Mouse (Mus musculus) embryo, embryonic 10.5 days (tissue): ENCODE data around the gene Rbl1.

Experiments used
- DNase-seq: peaks from one replicate; pipeline ENCODE4 v3.0.0-alpha.2; 2015; ENCODE audit warnings: low spot score

Rbl1 gene

DNA sequence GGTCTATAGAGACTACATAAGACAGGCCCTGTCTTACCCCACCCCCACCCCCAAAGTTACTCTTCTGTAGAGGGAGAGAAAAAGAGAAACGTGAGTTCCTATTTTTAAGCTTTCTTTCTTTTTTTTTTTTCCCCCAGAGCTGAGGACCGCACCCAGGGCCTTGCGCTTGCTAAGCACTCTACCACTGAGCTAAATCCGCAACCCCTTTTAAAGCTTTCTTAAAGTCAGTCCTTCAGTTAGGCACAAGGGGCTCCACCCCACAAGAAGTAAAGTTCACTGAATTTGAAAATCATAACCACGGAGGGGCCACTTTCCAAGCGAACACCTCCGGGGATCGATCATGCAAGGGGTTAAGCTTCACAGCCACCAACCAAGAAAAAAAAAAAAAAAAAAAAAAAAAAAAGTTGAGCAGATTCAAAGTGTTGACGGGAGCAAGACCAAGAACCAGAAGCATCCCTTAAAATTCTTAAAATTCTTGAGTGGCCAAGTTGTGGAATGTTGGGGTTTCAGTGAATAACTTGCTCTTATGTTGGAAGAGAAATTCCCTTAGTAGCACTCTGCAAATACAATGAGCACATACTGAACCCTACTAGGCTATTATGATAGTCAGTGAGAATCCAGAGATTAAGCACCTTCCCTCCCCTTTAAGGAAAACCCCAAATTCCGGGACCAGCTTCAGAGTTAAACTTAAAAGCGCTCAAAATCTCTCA is 70.4 kb downstream of the Rbl1 start:
- DNase-seq = peak; percentile 26

DNA sequence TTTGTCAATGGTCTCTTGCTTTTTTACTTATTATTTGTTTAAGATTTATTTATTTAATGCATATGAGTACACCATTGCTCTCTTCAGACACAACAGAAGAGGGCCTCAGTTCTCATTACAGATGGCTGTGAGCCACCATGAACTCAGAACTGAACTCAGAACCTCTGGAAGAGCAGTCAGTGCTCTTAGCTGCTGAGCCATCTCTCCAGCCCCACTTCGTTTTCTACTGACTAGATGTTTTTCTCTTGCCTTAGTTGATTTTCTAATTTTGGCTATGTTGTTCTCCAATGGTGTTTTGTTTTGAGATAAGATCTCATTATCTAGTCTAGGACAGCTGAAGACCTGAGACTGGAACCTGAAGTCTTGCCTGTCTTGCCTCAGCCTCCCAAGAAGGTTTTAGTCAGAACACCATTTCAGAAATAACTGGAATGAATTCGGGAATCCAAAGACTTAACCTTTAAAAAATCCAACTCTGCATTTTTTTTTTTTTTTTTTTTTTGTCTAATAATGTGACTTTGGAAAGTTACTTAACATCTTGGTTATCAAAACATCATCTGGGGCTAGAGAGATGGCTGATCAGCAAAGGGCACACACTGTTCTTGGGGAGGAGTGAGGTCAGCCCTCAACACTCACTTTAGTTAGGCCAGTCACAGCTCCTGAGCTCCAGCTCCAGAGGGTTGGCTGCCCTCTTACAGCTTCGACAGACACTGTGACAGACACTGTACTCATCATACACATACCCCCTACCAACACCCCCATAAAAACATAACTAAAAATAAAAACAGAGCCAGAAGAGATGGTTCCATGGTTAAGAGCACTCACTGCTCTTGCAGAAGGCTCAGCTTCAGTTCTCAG is 71.4 kb downstream of the Rbl1 start:
- no peak for DNase-seq

DNA sequence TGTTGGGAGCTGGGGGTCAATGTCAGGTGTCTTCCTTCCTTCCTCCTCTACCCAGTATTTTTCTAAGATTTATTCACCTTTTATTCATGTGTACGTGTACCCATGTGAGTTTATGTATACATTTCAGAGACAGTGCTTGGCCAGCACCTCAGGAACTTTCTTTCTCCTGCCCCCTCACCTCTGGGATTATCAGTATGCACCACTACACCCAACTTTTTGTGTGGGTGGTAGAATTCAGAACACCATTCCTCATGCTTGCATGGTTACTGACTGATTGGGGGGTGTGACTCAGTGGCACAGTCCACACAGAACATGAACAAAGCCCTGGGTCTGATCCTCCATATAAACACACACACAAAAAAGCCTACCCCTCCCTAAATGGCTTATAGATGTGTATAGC is 72.2 kb downstream of the Rbl1 start:
- DNase-seq = no peak

DNA sequence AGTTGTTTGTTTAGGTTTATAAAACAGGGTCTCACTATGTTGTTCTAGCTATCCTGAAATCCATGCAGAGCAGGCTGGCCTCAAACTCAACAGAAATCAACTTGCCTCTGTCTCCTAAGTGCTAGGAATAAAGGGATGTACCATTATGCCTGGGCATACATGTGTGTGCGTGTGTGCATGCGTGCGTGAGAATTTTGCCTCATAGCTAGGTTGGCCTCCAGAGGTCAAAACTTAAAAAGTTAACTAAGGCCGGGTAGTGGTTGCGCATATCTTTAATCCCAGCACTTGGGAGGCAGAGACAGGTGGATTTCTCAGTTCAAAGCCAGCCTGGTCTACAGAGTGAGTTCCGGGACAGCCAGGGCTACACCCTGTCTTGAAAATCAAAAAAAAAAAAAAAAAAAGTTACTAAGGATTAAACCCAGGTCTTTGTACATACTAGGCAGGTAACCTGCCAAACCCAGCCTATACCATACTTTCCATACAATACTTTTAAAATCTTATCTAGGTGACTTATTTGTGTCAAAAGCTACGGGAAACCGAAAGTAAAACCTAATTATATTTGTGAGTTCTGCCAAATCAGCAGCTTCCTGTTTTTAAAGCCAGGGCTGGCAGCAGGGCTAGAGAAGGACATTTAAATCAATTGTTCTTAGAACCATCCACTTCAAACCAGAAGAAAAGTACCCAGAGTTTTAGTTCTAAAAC is 73.4 kb downstream of the Rbl1 start:
- DNase-seq = no peak

DNA sequence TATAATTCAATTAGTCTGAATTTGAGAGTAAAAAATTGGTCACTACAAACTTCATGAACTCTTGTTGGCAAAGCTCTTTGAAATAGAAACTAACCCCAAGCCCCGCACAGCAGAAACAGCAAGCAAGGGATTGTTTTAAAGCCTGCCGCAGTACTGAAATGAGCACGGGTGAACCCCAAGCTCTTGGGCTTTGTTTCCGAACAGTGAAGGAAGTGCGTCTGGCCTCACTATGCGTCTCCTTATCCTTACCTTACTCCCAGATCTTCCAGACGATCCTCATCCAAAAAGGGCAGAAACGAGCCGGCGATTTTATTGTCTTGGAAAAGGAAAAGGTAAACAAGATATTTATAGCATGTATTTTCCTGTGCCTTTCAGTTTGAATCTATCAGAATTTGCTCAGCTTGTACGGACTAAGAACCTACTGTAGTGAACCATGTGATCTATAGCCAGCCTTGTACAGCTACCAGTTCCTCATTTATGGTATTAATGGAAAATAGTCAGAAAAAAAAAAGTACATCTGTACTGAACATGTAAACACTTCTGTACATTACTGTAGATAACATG is 74.7 kb downstream of the Rbl1 start:
- DNase-seq = no peak

DNA sequence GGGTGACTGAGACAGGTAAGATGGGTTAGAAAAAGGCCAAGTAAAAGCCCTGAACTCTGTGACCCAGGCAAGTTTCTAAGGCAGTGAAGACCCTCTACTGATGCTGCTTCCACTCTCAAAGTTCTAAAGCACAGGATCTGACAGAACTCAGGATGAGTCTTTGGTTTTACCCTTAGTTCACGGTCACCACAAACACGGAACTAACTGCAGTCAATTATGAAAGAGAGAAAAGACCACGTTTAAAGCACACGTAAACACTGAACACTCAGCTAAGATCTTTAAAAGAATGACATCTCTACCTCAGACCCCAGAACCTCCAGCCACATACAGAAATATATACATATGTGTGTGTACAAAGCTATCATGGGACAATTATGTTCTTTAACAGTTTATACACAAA is 75.2 kb downstream of the Rbl1 start:
- DNase-seq = no peak

DNA sequence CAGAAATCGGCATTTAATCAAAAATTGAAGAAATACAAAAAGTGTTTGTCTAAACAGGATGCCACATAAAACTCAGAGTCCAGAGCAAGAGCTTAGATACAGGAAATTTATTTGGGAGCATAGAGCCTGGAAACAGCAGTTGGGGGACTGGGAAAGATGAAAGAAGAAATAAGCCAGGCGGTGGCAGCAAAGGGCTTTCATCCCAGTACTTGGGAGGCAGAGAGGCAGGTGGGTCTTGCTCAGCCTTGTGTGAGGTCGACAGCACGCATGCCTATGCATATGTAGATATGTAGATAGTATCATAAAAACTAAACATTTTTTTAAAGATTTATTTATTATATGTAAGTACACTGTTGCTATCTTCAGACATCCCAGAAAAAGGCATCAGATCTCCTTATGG is 76.3 kb downstream of the Rbl1 start:
- peak; percentile 29 for DNase-seq

DNA sequence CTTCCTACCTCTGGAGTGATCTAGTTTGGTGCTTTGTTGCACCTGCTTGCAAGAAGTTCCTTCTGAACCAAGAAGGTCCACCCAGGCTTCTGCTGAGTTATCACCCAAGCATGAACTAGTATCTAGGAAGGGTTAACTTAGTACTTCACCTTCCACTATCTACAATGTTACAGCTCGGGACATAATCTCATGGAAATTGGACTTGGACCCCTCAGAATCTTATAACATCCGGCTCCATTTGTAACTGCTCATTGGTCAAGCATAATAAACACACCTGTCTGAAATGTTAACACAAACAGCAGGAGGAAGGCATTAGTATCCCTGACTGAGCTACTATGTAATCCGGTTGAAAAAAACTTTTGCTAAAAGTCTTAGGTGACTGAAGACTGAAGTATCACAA is 77.0 kb downstream of the Rbl1 start:
- no peak for DNase-seq

DNA sequence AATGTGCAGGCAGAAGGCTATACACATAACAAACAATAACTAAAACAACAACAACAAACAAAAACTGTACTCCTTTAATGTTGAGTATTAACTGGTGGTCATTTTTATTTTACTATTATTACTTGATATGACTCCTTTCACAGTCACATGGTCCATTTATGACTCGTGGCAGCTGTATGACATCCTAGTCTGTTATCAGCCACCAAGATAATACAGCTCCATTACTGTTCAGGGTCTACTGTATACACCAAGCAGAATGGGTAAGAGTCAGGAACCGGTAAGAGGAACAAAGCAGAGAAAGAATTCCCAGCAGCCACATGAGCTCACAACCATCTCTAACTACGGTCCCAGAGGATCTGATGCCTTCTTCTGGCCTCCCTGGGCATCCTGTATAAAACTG is 79.1 kb downstream of the Rbl1 start:
- no peak for DNase-seq

DNA sequence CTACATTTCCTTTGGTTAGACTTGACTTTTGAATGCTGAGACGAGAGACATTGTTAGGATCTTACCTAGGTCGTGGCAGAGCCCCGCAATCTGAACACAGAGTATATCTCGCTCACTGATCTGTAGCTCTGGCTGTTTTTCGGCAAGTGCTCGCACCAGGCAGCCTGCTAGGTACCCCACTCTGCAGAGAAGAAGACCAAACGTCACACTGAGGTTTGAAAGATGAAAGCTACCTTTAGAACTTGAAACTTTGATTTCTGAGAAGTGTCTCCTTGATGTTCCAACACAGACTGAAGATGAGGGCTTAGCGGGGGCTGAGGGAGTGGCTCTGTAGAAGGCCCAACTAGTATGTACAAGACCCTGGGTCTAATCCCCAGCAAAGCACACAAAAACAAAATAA is 82.6 kb downstream of the Rbl1 start:
- DNase-seq = no peak

DNA sequence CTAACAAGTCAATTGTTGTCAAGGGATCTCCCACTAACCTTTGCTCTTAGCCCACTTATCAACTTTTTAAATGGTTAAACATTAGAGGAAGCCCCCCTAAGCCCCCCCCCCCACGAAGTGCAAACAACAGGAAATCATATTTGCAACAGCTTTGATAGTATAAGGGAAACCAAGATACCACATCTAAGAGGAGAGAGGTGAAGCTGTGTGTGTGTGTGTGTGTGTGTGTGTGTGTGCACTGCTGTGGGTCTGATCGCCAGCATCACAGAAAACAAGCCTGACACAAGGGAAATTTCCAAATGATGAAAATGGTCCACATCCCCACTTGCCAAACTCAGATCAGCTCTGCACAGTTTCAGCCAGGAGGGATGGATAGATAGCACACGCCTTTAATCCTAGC is 85.3 kb downstream of the Rbl1 start:
- no peak for DNase-seq

DNA sequence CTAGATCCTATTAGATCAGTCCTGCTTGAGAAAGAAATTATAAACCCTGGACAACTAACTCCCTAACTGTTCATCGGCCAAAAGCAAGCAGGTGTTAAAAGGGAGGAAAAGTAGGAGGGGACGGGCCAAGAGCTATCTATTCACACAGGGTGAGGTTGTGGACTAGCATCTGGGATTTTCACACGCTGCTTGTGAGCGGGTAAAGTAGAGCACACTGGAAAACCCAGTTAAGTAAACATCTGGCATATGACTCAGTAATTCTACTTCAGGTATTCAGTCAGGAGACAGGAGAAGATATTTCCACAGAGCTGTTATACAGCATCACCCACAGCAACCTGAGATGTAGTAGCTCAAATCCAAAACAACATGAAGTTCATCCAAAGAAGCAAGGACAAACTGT is 85.8 kb downstream of the Rbl1 start:
- DNase-seq = no peak

DNA sequence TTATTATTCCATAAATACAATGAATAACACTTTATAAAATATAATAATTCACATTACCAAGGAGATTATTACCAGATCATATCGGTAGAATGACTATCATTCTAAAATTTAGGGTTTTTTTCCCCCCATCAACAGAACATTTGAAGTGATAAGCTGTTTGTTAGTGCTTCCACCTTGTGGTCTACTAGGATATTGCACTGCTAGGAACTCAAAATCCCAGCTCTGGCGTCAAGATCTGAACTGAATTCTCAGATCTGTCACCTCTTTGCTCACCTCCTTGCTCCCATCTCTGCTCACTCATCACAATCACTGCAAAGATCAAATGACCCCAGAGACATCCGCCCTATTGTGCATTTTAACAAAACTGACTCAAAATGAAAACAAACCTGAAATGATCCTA is 87.4 kb downstream of the Rbl1 start:
- peak; percentile 74 for DNase-seq

DNA sequence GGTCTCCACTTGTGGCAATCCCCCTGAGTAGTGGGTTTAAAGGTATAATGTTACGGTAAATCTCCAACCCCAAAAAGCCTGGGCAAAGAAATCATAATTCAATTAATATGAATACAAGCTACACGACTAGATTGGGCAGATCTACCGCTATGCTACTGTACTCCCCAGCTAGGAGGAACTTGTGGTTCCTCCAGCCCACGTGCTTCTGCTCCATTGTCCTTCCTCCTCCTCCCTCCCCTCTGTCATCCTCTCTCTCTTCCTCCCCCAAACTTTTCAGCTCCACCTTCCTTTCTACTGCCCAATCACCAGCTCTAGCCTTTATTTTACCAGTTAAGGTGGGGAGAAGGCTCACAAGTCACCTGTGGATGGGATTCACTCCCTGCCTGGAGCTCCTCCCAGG is 96.1 kb downstream of the Rbl1 start:
- DNase-seq = no peak

DNA sequence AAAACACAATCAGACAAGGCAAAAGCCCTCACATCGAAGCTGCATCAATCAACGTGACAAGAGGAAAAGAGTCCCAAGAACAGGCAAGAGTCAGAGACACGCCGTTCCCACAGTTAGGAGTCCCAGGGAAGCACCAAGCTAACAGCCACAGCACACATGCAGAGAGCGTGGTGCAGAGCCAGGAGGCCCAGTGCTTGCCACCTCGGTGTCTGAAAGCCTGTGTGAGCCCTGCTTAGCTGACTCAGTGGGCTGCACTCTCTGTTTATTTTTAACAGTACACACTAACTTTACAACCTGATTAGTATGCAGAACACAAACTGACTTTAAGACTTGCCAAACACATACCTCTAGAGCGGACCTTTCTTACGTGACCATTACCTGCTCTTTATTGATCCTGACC is 99.9 kb downstream of the Rbl1 start:
- no peak for DNase-seq

DNA sequence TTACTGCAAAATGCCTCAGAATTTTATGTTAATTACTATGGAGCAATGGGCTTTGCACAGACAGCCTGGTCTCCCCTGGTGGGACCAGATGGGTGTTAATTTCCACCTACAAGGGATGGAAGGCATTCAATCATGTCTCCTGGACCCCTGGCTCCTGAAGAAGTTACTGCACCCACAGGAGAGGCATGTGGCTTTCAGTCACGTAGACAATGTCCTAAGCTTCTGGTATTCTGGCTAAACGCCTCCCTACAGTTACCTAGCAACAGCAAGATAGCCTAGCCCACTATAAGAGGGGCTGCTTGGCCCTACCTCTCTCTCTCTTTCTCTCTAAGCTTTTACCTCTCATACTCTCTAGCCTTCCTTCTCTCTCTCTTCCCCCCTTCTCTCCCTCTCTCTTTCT is 102.1 kb downstream of the Rbl1 start:
- DNase-seq = no peak

DNA sequence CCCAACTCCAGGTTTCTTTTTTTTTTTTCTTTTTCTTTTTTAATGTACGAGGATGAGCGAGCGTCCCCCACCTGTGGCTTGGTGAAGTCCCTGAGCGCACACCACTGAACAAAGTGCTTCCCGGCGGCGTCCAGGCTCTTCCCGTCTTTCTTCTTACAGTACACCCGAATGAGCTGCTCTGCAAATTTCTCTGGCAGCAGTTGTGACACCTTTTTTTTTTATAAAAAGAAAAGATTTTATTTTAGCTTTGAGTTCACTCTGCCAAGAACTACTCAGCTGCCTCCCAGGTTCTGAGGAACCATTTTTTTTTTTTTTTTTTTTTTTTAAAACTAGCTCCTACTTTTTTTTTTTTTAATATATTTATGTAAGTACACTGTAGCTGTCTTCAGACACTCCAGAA is 102.7 kb downstream of the Rbl1 start:
- no peak for DNase-seq

DNA sequence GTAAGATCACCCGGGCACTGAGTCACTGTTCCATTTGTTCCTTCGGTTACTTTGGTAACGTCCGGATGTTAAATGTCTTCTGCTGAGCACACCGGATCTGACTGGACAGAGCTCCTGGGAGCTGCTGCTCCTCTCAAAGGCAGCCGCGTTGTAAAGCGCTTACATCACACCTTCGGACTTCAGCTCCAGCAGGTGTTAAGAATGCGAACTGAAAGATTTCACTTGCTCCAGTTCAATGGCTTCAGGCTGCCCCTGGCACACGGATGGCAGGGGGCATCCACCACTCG is 104.1 kb downstream of the Rbl1 start:
- no peak for DNase-seq

DNA sequence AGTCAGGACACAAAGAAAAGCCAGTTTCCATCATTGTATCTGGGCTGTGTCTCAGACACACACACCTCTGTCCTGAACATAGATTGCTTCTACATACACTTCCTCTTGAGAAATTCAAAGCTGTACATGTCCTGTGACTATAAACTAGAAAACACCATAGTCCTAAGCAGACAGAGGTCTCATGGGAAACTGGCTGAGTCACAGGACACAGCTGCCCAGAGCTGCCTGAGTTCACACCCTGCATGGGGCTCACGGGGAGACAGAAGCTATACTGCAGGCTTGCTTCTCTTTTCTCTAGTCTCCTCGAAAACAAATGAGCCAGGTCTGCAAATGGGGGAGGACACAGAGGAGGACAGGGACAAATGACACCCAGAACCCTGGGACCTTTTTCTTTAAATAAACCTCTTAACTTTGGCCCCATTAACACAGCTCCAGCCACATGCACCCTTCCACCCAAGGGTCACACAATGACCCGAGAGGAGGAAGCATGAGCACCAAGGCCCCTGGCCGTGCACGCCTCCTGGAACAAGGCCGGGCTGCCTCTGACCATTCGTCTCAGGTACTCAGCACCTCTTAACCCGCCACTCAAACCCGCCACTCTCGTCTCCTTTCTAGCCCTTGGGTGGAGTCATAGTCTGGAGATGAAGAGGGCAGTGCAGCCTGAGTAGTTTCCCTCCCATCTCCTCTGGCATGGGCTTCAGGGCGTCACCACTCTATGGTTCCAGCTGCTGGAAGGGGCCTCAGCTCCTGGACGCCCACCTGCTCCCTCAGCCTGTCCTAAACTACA is 104.6 kb downstream of the Rbl1 start:
- DNase-seq = no peak
